Mouse (Mus musculus) thymus, adult 2 months (tissue): ENCODE data around the gene Gm42906. TPM values are rescaled to one million over a fixed set of nuclear protein-coding genes. Genes with fewer than 3 reads are reported as not detected.

Source experiments
- DNase-seq: peaks from one replicate; pipeline ENCODE4 v3.0.0; 2021
- H3K27ac ChIP-seq: fragments of 200-500 bp; 2 replicates; pipeline ENCODE4 v1.5.1; 2012; ENCODE audit warnings: low read length, control low read depth; ENCODE audit not compliant: control insufficient read depth, insufficient read depth
- H3K27me3 ChIP-seq: fragments of 200-500 bp; 2 replicates; pipeline ENCODE4 v1.6.1; 2012; ENCODE audit warnings: mild to moderate bottlenecking, low read length, moderate library complexity, mixed read lengths; ENCODE audit not compliant: control insufficient read depth, insufficient read depth
- H3K36me3 ChIP-seq: fragments of 200-500 bp; 2 replicates; pipeline ENCODE4 v1.6.1; 2012; ENCODE audit warnings: mild to moderate bottlenecking, low read length, moderate library complexity; ENCODE audit not compliant: control insufficient read depth, insufficient read depth
- H3K4me1 ChIP-seq: fragments of 200-500 bp; replicated peaks from 2 replicates; pipeline ENCODE4 v1.6.1; 2012; ENCODE audit warnings: low read length; ENCODE audit not compliant: control insufficient read depth, insufficient read depth
- H3K4me3 ChIP-seq: fragments of 200-500 bp; 2 replicates; pipeline ENCODE4 v1.5.1; 2012; ENCODE audit warnings: mild to moderate bottlenecking, low read length, control low read depth, moderate library complexity; ENCODE audit not compliant: control insufficient read depth, insufficient read depth
- CTCF ChIP-seq: fragments of 200-500 bp; IDR thresholded peaks from 2 replicates; pipeline ENCODE4 v1.5.1; 2012; ENCODE audit warnings: mild to moderate bottlenecking, control low read depth, low read length, moderate library complexity, borderline replicate concordance; ENCODE audit not compliant: control insufficient read depth, poor library complexity, insufficient read depth; ENCODE audit errors: extremely low read depth
- POLR2A ChIP-seq: fragments of 200-500 bp; IDR thresholded peaks from 2 replicates; pipeline ENCODE4 v1.6.1; 2012; ENCODE audit warnings: mild to moderate bottlenecking, low read length, control low read depth, moderate library complexity; ENCODE audit not compliant: control insufficient read depth, poor library complexity, insufficient read depth; ENCODE audit errors: extremely low read depth
- WGBS: fragments of 180-500 bp; shearing (Covaris S2); methylation state at CpG from one replicate; pipeline ENCODE4 v1.1.7; 2018; 5-methylcytosine and 5-hydroxymethylcytosine counted together
- polyA plus RNA-seq: library from polyadenylated mRNA; depleted of rRNA; stranded (reverse); fragments of >200 nt; gene quantifications from 2 replicates; pipeline ENCODE4 v1.2.3, GENCODE M21; 2012

Gm42906 gene
- polyA plus RNA-seq, 1 experiment: not detected

- Histone ChIP-seq H3K4me1 (no peaks in the 10 kb centered on the region), H3K4me3 (no peak overlapping the region), H3K27me3 (no peaks in the 10 kb centered on the region), H3K36me3 (no peaks in the 10 kb centered on the region), H3K27ac (no peak overlapping the region)
- TF ChIP-seq CTCF: no peak
- TF ChIP-seq POLR2A: no peak
- 76% methylated on average over 9 of the region's 9 CpGs for WGBS
- no peak for DNase-seq
Measured at GRCm38 (mm10) chr5:151034715-151035512, 393.0 kb downstream of the Gm42906 start.

DNA sequence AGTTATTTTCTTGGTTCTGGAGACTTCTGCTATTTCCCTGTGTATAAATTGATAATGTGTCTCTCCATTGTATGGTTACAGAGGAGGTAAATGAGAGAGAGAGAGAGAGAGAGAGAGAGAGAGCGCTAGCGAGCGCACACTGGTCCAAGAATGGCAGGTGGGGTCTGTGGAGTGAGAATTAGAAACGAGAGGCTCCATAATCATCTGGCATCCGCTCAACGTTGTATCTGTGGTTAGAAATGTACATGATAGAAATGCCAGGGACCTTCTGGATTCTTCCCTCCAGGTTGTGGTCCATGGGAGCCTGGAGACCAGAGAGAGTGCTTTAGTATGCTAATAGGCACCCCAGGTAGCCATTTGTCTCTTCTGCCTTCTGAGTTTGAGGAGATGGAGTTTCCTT lies 399.1 kb downstream of the Gm42906 start:
- no peak for DNase-seq
- H3K36me3 ChIP-seq: no peaks in the 10 kb centered on the region
- H3K4me1 ChIP-seq: no peaks in the 10 kb centered on the region
- no peak overlapping the region for H3K4me3 ChIP-seq
- TF ChIP-seq POLR2A: no peak
- TF ChIP-seq CTCF: no peak
- H3K27me3 ChIP-seq: no peaks in the 10 kb centered on the region
- H3K27ac ChIP-seq: no peak overlapping the region
- 84% methylated on average over 6 of the region's 6 CpGs for WGBS

- no peak for DNase-seq
- Histone ChIP-seq H3K27ac (no peak overlapping the region), H3K4me3 (no peak overlapping the region), H3K27me3 (no peaks in the 10 kb centered on the region), H3K36me3 (no peaks in the 10 kb centered on the region), H3K4me1 (no peaks in the 10 kb centered on the region)
- 87% methylated on average over 7 of the region's 7 CpGs for WGBS
- no peak for TF ChIP-seq POLR2A
- no peak for TF ChIP-seq CTCF
Measured at GRCm38 (mm10) chr5:151027171-151027570, 400.8 kb downstream of the Gm42906 start.

GRCm38 (mm10) chr5:151026069-151026468 lies 401.9 kb downstream of the Gm42906 start:
- Histone ChIP-seq H3K27ac (no peak overlapping the region), H3K4me1 (no peaks in the 10 kb centered on the region), H3K27me3 (no peaks in the 10 kb centered on the region), H3K4me3 (no peak overlapping the region), H3K36me3 (no peaks in the 10 kb centered on the region)
- TF ChIP-seq CTCF (no peak), POLR2A (no peak)
- 84% methylated on average over 4 of the region's 4 CpGs for WGBS
- DNase-seq: no peak

DNA sequence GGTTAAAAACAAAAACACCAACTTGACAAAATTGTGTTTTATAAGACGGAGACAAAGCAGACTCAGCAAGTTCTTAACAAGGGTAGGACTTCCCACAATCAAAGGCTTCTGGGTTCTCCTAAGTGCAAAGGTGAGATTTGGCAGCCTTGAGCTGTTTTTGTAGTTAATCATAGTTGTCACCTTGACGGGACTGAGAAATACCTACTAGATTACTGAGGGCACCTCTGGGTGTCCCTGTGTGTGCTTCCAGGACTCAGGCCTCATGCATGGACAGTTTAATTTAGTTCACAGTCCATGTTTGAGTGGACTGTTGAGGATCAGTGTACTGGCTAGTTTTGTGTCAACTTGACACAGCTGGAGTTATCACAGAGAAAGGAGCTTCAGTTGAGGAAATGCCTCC lies 403.5 kb downstream of the Gm42906 start:
- DNase-seq: no peak
- H3K4me3 ChIP-seq: no peak overlapping the region
- no peaks in the 10 kb centered on the region for H3K36me3 ChIP-seq
- no peak overlapping the region for H3K27ac ChIP-seq
- TF ChIP-seq CTCF (no peak), POLR2A (no peak)
- no peaks in the 10 kb centered on the region for H3K4me1 ChIP-seq
- 90% methylated on average over 2 of the region's 2 CpGs for WGBS
- no peaks in the 10 kb centered on the region for H3K27me3 ChIP-seq

DNA sequence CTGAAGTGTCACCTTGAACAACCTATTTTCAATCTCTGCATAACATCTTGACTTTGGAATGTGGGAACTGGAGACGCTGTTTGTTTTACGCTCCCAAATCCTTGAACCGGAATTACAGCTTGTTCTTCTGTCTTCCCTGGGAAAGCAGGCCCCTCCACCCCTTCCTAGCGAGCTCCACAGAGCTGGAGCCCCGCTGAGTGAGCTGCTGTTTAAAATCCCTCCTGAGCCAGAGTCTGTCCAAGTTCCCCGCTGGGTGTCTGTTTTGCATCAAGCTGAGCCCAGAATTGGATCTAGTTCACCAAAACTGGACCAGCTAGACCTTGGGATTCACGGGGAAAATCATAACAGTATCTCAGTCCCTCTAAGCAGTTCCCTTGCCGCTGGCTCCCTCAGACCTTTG lies 404.5 kb downstream of the Gm42906 start:
- H3K27ac ChIP-seq: no peak overlapping the region
- no peaks in the 10 kb centered on the region for H3K36me3 ChIP-seq
- H3K27me3 ChIP-seq: no peaks in the 10 kb centered on the region
- no peak overlapping the region for H3K4me3 ChIP-seq
- TF ChIP-seq CTCF (no peak), POLR2A (no peak)
- 89% methylated on average over 8 of the region's 8 CpGs for WGBS
- DNase-seq: no peak
- no peaks in the 10 kb centered on the region for H3K4me1 ChIP-seq

- no peaks in the 10 kb centered on the region for H3K4me1 ChIP-seq
- H3K27me3 ChIP-seq: no peaks in the 10 kb centered on the region
- no peak overlapping the region for H3K27ac ChIP-seq
- H3K4me3 ChIP-seq: no peak overlapping the region
- WGBS: 85% methylated on average over 1 of the region's 1 CpGs
- no peaks in the 10 kb centered on the region for H3K36me3 ChIP-seq
- no peak for TF ChIP-seq CTCF
- TF ChIP-seq POLR2A: no peak
- DNase-seq: no peak
Measured at GRCm38 (mm10) chr5:151022939-151023338, 405.0 kb downstream of the Gm42906 start.
